Mouse (Mus musculus): Measurements from ENCODE around the gene Gucy1b2.

DNA sequence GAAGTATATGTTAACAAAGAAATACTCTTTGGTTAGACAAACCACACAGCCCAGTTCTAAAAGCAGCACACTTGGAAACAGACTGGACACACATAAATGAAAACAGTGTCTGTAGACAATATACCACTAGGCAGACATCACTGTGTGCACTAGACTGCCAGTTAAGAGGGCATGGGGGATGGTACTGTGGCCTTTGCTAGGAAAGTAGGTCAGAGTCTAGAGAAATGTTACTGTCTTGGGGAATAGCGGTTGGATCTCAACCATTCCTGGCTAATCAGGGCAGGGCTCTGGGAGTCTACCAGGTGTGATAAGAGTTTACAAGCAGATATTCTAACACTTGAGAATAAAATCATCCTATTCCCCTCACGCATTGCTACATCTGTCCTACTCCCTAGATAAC, 60.7 kb downstream of the Gucy1b2 start:
- TF ChIP-seq POLR2A (IDR thresholded peaks at IDR 0.05; ENCODE audit: control insufficient read depth, extremely low read depth, insufficient read depth, low read length, poor library complexity) (no peak), CTCF (IDR thresholded peaks at IDR 0.05; ENCODE audit: borderline replicate concordance, control insufficient read depth, extremely low read depth, insufficient read depth, low read length, poor library complexity) (no peak)
